Mouse (Mus musculus) layer of hippocampus, postnatal 36 days (tissue): ENCODE data around the gene Zfp948. TPM values are rescaled to one million over a fixed set of nuclear protein-coding genes. Genes with fewer than 3 reads are reported as not detected.

Experiments used
- total RNA-seq, 2 experiments: library from RNA; stranded (reverse); gene quantifications; 2 replicates each; pipeline ENCODE4 v1.2.3; 2021

The Zfp948 gene
- total RNA-seq, 2 experiments from 2014 or later, result 11.8 to 12.7 TPM

Other genes starting within 250 kb of the Zfp948 start
- 1 to 10 TPM; 1.6 to 1.9 TPM for gene Zfp677, start 183.3 kb upstream of the Zfp948 start, total RNA-seq
- gene Zfp54, start 143.8 kb upstream of the Zfp948 start, total RNA-seq, result 1 to 10 TPM in 1 of 2 experiments, under 1 TPM in 1; 0.86 to 1.2 TPM
- gene Zfp51, start 116.6 kb upstream of the Zfp948 start, total RNA-seq, result 1 to 10 TPM; 3.4 to 4.2 TPM
- 1 to 10 TPM; 4.3 to 4.7 TPM for gene Zfp53, start 78.0 kb upstream of the Zfp948 start, total RNA-seq
- gene Zfp52, start 31.5 kb upstream of the Zfp948 start, total RNA-seq, result 1 to 10 TPM; 7.5 to 8.9 TPM
- 1 to 10 TPM; 8.4 to 9.2 TPM for gene Zfp983, start 83.6 kb downstream of the Zfp948 start, total RNA-seq
- 1 to 10 TPM; 4.5 to 6.4 TPM for gene Gm10226, start 124.9 kb downstream of the Zfp948 start, total RNA-seq
- gene Zfp760, start 140.7 kb downstream of the Zfp948 start, total RNA-seq, result 10 to 100 TPM in 1 of 2 experiments, 1 to 10 TPM in 1; 8.2 to 10.0 TPM
- gene Zfp229, start 163.8 kb downstream of the Zfp948 start, total RNA-seq, result 1 to 10 TPM; 3.9 to 4.6 TPM